Mouse (Mus musculus): ENCODE measurements at regions not wholly inside any gene's neighbourhood (a gene's known extent, or its start where the extent isn't known, plus 50 kb on each side); places are given as distances from the start of the nearest gene placed in this dataset.

DNA sequence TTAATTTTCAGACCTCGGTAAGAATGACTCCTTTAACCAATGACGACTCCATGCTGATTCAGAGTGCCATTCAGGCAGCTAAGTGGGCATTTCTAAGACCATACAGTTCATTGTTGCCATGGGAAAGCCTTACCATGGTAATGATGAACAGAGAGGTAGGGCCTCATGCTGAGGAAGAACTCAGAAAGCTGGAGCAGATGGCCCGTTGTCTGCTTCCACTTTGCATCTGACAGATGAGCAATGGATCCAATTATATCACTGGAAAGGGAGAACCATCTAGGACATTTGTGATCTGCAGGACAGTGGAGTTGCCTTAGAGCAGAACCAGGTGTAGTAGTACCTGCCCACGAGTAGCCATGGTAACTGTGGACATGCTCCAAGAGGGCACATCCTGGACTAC lies 245.4 kb downstream of the AI593442 start:
- H3K27me3 ChIP-seq (ENCODE audit: control insufficient read depth, insufficient read depth, low read length), result no peaks in the 10 kb centered on the region
- no peaks in the 10 kb centered on the region for H3K4me1 ChIP-seq (ENCODE audit: control insufficient read depth, insufficient read depth, low read length)
- no peak for ATAC-seq (ENCODE audit: low FRiP score, low read depth)
- no peak overlapping the region for H3K4me2 ChIP-seq (replicated peaks; ENCODE audit: low read depth, low read length, severe bottlenecking)
- 67% methylated on average over 4 of the region's 4 CpGs for WGBS
- H3K9me3 ChIP-seq (ENCODE audit: control insufficient read depth, low read length), result no peaks in the 10 kb centered on the region
- DNase-seq (ENCODE audit: low spot score), result no peak
- TF ChIP-seq POLR2A (IDR thresholded peaks at IDR 0.05; ENCODE audit: borderline replicate concordance, extremely low read depth, insufficient read depth, insufficient read length), result no peak
- no peaks in the 10 kb centered on the region for H3K36me3 ChIP-seq (ENCODE audit: control insufficient read depth, insufficient read depth, low read length)
- H3K9ac ChIP-seq (ENCODE audit: low read depth, low read length, severe bottlenecking), result no peak overlapping the region
- H3K4me3 ChIP-seq (replicated peaks; ENCODE audit: low read length), result no peak overlapping the region
- H3K27ac ChIP-seq (replicated peaks; ENCODE audit: low read depth, low read length), result no peak overlapping the region

GRCm38 (mm10) chr9:52425413-52425812 lies 254.2 kb downstream of the AI593442 start:
- Histone ChIP-seq H3K9ac (ENCODE audit: low read depth, low read length, severe bottlenecking) (no peak overlapping the region), H3K9me3 (ENCODE audit: control insufficient read depth, low read length) (no peaks in the 10 kb centered on the region), H3K27me3 (ENCODE audit: control insufficient read depth, insufficient read depth, low read length) (no peaks in the 10 kb centered on the region), H3K36me3 (ENCODE audit: control insufficient read depth, insufficient read depth, low read length) (no peaks in the 10 kb centered on the region), H3K27ac (replicated peaks; ENCODE audit: low read depth, low read length) (no peak overlapping the region), H3K4me3 (replicated peaks; ENCODE audit: low read length) (no peak overlapping the region), H3K4me2 (replicated peaks; ENCODE audit: low read depth, low read length, severe bottlenecking) (no peak overlapping the region), H3K4me1 (ENCODE audit: control insufficient read depth, insufficient read depth, low read length) (no peaks in the 10 kb centered on the region)
- WGBS, result 50% methylated on average over 4 of the region's 4 CpGs
- ATAC-seq (ENCODE audit: low FRiP score, low read depth), result no peak
- no peak for DNase-seq (ENCODE audit: low spot score)
- no peak for TF ChIP-seq POLR2A (IDR thresholded peaks at IDR 0.05; ENCODE audit: borderline replicate concordance, extremely low read depth, insufficient read depth, insufficient read length)

DNA sequence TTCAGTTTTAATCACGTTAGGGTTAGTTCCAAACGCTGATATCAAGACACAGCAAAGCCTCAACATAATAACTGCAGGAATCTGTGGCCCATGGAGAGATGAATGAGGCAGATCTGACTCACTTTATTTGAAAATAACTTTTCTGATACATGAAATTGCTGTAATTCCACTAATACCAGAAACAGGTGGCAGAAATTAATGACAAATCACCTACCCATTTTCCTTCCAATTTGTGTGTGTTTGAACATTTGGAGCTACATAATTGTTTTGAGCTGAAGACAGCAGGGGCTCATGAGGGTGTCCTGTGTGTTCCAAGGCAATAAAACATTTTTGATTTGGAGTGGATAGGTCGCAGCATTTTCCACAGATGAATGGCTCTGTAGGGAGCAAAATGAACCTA lies 254.2 kb upstream of the Zc3h12c start:
- no peaks in the 10 kb centered on the region for H3K36me3 ChIP-seq (ENCODE audit: control insufficient read depth, insufficient read depth, low read length)
- WGBS, result 75% methylated on average over 3 of the region's 3 CpGs
- no peak overlapping the region for H3K27ac ChIP-seq (replicated peaks; ENCODE audit: low read depth, low read length)
- DNase-seq (ENCODE audit: low spot score), result no peak
- no peak for ATAC-seq (ENCODE audit: low FRiP score, low read depth)
- no peak overlapping the region for H3K9ac ChIP-seq (ENCODE audit: low read depth, low read length, severe bottlenecking)
- H3K27me3 ChIP-seq (ENCODE audit: control insufficient read depth, insufficient read depth, low read length), result no peaks in the 10 kb centered on the region
- H3K4me1 ChIP-seq (ENCODE audit: control insufficient read depth, insufficient read depth, low read length), result no peaks in the 10 kb centered on the region
- TF ChIP-seq POLR2A (IDR thresholded peaks at IDR 0.05; ENCODE audit: borderline replicate concordance, extremely low read depth, insufficient read depth, insufficient read length), result no peak
- H3K9me3 ChIP-seq (ENCODE audit: control insufficient read depth, low read length), result no peaks in the 10 kb centered on the region
- no peak overlapping the region for H3K4me3 ChIP-seq (replicated peaks; ENCODE audit: low read length)
- H3K4me2 ChIP-seq (replicated peaks; ENCODE audit: low read depth, low read length, severe bottlenecking), result no peak overlapping the region

GRCm38 (mm10) chr9:52415706-52416105 lies 247.3 kb upstream of the Zc3h12c start:
- no peak for DNase-seq (ENCODE audit: low spot score)
- Histone ChIP-seq H3K27me3 (ENCODE audit: control insufficient read depth, insufficient read depth, low read length) (no peaks in the 10 kb centered on the region), H3K4me1 (ENCODE audit: control insufficient read depth, insufficient read depth, low read length) (no peaks in the 10 kb centered on the region), H3K4me3 (replicated peaks; ENCODE audit: low read length) (no peak overlapping the region), H3K9ac (ENCODE audit: low read depth, low read length, severe bottlenecking) (no peak overlapping the region), H3K4me2 (replicated peaks; ENCODE audit: low read depth, low read length, severe bottlenecking) (no peak overlapping the region), H3K27ac (replicated peaks; ENCODE audit: low read depth, low read length) (no peak overlapping the region), H3K9me3 (ENCODE audit: control insufficient read depth, low read length) (no peaks in the 10 kb centered on the region), H3K36me3 (ENCODE audit: control insufficient read depth, insufficient read depth, low read length) (no peaks in the 10 kb centered on the region)
- TF ChIP-seq POLR2A (IDR thresholded peaks at IDR 0.05; ENCODE audit: borderline replicate concordance, extremely low read depth, insufficient read depth, insufficient read length), result no peak
- 37% methylated on average over 6 of the region's 6 CpGs for WGBS
- no peak for ATAC-seq (ENCODE audit: low FRiP score, low read depth)

GRCm38 (mm10) chr9:52407841-52408240 lies 239.5 kb upstream of the Zc3h12c start:
- Histone ChIP-seq H3K4me2 (replicated peaks; ENCODE audit: low read depth, low read length, severe bottlenecking) (no peak overlapping the region), H3K9me3 (ENCODE audit: control insufficient read depth, low read length) (no peaks in the 10 kb centered on the region), H3K27me3 (ENCODE audit: control insufficient read depth, insufficient read depth, low read length) (no peaks in the 10 kb centered on the region), H3K27ac (replicated peaks; ENCODE audit: low read depth, low read length) (no peak overlapping the region), H3K9ac (ENCODE audit: low read depth, low read length, severe bottlenecking) (no peak overlapping the region), H3K4me3 (replicated peaks; ENCODE audit: low read length) (no peak overlapping the region), H3K36me3 (ENCODE audit: control insufficient read depth, insufficient read depth, low read length) (no peaks in the 10 kb centered on the region), H3K4me1 (ENCODE audit: control insufficient read depth, insufficient read depth, low read length) (no peaks in the 10 kb centered on the region)
- DNase-seq (ENCODE audit: low spot score), result no peak
- no peak for TF ChIP-seq POLR2A (IDR thresholded peaks at IDR 0.05; ENCODE audit: borderline replicate concordance, extremely low read depth, insufficient read depth, insufficient read length)
- no peak for ATAC-seq (ENCODE audit: low FRiP score, low read depth)
- 87% methylated on average over 6 of the region's 6 CpGs for WGBS

GRCm38 (mm10) chr9:52402496-52402895 lies 234.1 kb upstream of the Zc3h12c start:
- H3K4me3 ChIP-seq (replicated peaks; ENCODE audit: low read length), result no peak overlapping the region
- no peak overlapping the region for H3K4me2 ChIP-seq (replicated peaks; ENCODE audit: low read depth, low read length, severe bottlenecking)
- H3K27me3 ChIP-seq (ENCODE audit: control insufficient read depth, insufficient read depth, low read length), result no peaks in the 10 kb centered on the region
- no peaks in the 10 kb centered on the region for H3K4me1 ChIP-seq (ENCODE audit: control insufficient read depth, insufficient read depth, low read length)
- ATAC-seq (ENCODE audit: low FRiP score, low read depth), result no peak
- H3K9me3 ChIP-seq (ENCODE audit: control insufficient read depth, low read length), result no peaks in the 10 kb centered on the region
- no peak overlapping the region for H3K27ac ChIP-seq (replicated peaks; ENCODE audit: low read depth, low read length)
- H3K36me3 ChIP-seq (ENCODE audit: control insufficient read depth, insufficient read depth, low read length), result no peaks in the 10 kb centered on the region
- no peak for TF ChIP-seq POLR2A (IDR thresholded peaks at IDR 0.05; ENCODE audit: borderline replicate concordance, extremely low read depth, insufficient read depth, insufficient read length)
- 60% methylated on average over 2 of the region's 2 CpGs for WGBS
- no peak for DNase-seq (ENCODE audit: low spot score)
- H3K9ac ChIP-seq (ENCODE audit: low read depth, low read length, severe bottlenecking), result no peak overlapping the region

Data from limb, embryonic 14.5 days (tissue).